Mouse (Mus musculus): Measurements from ENCODE around the gene Dach1.

DNA sequence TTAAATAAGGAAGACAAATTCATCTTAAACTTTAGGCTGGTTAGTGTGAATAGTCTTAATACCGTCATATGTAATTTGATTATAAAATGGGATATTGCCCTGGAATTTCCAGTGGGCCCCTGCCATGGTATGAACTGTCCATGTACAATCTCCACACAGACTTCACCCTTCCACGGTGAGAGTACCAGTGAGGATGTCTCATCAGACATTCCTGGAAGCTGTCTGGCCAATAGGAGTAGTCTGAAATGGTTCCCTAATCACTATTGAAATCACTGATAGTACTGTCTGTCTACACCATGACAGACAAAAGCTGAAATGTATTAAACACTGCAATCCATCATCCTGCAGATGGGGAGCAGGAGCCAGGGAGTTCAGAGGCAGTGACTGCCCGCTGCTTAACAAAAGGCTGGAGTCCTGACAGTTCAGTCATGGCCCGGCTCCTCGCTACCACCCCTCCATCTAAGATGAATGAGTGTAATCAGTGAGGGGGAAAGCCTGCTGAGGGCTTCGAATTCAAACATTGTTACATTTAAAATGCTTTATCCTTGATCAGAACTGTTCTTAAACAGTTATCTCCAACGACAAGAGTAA is 14.6 kb downstream of the Dach1 start:
- TF ChIP-seq CTCF (IDR thresholded peaks at IDR 0.05; ENCODE audit: borderline replicate concordance, insufficient read depth, low read depth, low read length) (no peak), POLR2A (IDR thresholded peaks at IDR 0.05; ENCODE audit: borderline replicate concordance, insufficient read depth, low read length) (no peak)

All from cerebellum, adult 2 months (tissue).